Mouse (Mus musculus): ENCODE results near the gene Ogg1.

Gene Ogg1

DNA sequence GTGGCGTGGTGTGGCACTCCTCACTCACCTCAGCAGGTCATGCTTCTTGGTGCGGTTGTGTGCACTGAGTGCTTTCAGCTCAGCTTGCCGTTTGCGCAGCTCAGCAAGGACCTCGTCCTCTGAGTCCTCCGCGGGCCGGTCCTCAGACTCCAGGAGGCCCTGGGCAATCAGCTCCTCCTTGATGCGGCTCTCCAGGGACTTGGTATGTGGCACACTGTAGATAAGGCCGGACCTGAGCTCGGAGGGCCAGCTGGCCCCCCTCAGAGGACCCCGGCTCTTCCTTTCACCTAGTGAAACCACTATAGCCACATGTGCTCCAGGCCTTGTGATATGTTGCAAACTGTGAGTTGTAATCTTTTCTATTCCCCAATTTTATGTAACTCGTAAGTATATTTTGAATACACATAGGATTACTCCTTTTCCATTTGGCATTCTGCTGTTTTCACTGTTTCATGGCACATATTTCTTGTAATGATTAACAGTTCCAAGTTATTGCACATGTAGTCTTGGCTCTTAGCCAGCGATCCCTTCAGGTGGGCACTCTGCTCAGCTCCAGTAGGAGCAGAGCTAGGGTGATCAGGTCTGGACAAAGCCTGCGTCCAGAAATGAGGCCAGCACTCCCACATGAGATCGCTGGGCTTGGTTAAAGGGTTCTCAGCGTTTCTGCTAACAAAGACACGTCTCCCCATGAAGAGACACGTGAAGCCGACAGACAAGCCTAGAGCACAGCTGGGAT lies 43.6 kb downstream of the Ogg1 start:
- no peak for ATAC-seq (ENCODE audit: low TSS enrichment)

- ATAC-seq (ENCODE audit: low TSS enrichment): no peak
Measured at GRCm38 (mm10) chr6:113373491-113373890, 46.7 kb downstream of the Ogg1 start.

- ATAC-seq (ENCODE audit: low TSS enrichment): no peak
Measured at GRCm38 (mm10) chr6:113377172-113377495, 50.4 kb downstream of the Ogg1 start.

- peak; percentile 94 for ATAC-seq (ENCODE audit: low TSS enrichment)
Measured at GRCm38 (mm10) chr6:113377496-113378385, 51.0 kb downstream of the Ogg1 start, which contains the start of the genes Tada3 and Arpc4. Tada3 (minus strand) TSS chr6:113377883. Arpc4 (plus strand) TSS chr6:113378115.

- no peak for ATAC-seq (ENCODE audit: low TSS enrichment)
Measured at GRCm38 (mm10) chr6:113379246-113379645, 52.5 kb downstream of the Ogg1 start.

DNA sequence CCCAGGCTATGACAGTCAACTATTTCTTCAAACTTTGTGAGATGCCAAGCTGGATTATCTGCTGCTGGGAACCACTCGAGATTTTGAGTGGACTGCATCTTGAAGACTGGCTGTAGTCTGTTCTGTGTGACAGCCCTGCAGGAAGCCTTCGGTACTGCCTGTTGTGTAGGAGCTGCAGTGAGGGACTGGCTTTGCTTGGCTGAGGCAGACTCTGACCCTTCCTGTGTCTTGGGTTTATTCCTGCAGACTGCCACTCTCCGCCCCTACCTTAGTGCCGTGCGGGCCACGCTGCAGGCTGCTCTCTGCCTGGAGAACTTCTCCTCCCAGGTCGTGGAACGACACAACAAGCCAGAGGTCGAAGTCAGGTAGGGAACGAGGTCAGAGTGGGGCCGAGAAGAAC lies 53.7 kb downstream of the Ogg1 start:
- no peak for ATAC-seq (ENCODE audit: low TSS enrichment)

GRCm38 (mm10) chr6:113384351-113384927 lies 57.7 kb downstream of the Ogg1 start:
- 0 out of 2 replicates have a peak, but pooled peaks have one; percentile 24 for ATAC-seq (ENCODE audit: low TSS enrichment)

All from frontal cortex, adult (tissue).